Mouse (Mus musculus) embryo, embryonic 10 days (tissue): ENCODE data around the gene Tacc3.
A peak's percentile ranks its signal among the peaks of the same experiment; 100 is the strongest.

Source experiments
- DNase-seq: peaks from one replicate; pipeline ENCODE4 v3.0.0-alpha.2; 2015; ENCODE audit warnings: low spot score

Tacc3 gene

GRCm38 (mm10) chr5:33694848-33695717 is 37.2 kb downstream of the Tacc3 start:
- peak; percentile 77 for DNase-seq

GRCm38 (mm10) chr5:33695718-33696121 is 37.8 kb downstream of the Tacc3 start:
- DNase-seq, result peak; percentile 70

GRCm38 (mm10) chr5:33696430-33696829 is 38.5 kb downstream of the Tacc3 start:
- DNase-seq, result no peak

- DNase-seq, result no peak
These were observed 39.6 kb downstream of the Tacc3 start for GRCm38 (mm10) chr5:33697534-33697933.

- DNase-seq, result no peak
These were observed 40.1 kb downstream of the Tacc3 start for GRCm38 (mm10) chr5:33697947-33698512.

- no peak for DNase-seq
These were observed 40.7 kb downstream of the Tacc3 start for GRCm38 (mm10) chr5:33698669-33699068.

- no peak for DNase-seq
These were observed 42.1 kb downstream of the Tacc3 start for GRCm38 (mm10) chr5:33700010-33700409.

- no peak for DNase-seq
These were observed 43.9 kb downstream of the Tacc3 start for GRCm38 (mm10) chr5:33701832-33702231.

GRCm38 (mm10) chr5:33703999-33704398 is 46.1 kb downstream of the Tacc3 start:
- DNase-seq, result no peak

GRCm38 (mm10) chr5:33704945-33705611 is 47.1 kb downstream of the Tacc3 start:
- DNase-seq, result peak; percentile 81

GRCm38 (mm10) chr5:33705612-33706349 is 47.9 kb downstream of the Tacc3 start:
- peak; percentile 75 for DNase-seq

- no peak for DNase-seq
These were observed 48.4 kb downstream of the Tacc3 start for GRCm38 (mm10) chr5:33706350-33706629.

- no peak for DNase-seq
These were observed 49.2 kb downstream of the Tacc3 start for GRCm38 (mm10) chr5:33707163-33707562.

- no peak for DNase-seq
These were observed 51.1 kb downstream of the Tacc3 start for GRCm38 (mm10) chr5:33709037-33709436.

GRCm38 (mm10) chr5:33712550-33712949 is 54.6 kb downstream of the Tacc3 start:
- DNase-seq, result no peak

GRCm38 (mm10) chr5:33715182-33715581 is 57.3 kb downstream of the Tacc3 start:
- peak; percentile 60 for DNase-seq

GRCm38 (mm10) chr5:33716467-33716866 is 58.5 kb downstream of the Tacc3 start:
- DNase-seq, result no peak

- no peak for DNase-seq
These were observed 60.5 kb downstream of the Tacc3 start for GRCm38 (mm10) chr5:33718460-33718859.

GRCm38 (mm10) chr5:33720852-33721490 is 63.0 kb downstream of the Tacc3 start:
- DNase-seq, result no peak

- DNase-seq, result peak; percentile 87
These were observed 63.8 kb downstream of the Tacc3 start, which contains the start of gene Fgfr3 for GRCm38 (mm10) chr5:33721541-33722265. Gene Fgfr3 (plus strand): TSS chr5:33721674.
